Mouse (Mus musculus) adrenal gland, postnatal 14 days (tissue): Measurements from ENCODE around the gene Fgd3. TPM values are rescaled to one million over a fixed set of nuclear protein-coding genes. Genes with fewer than 3 reads are reported as not detected.
A peak's percentile ranks its signal among the peaks of the same experiment; 100 is the strongest.

Source experiments
- DNase-seq: peaks from one replicate; pipeline ENCODE4 v3.0.0; 2021; ENCODE audit warnings: mixed read lengths
- long read RNA-seq, 2 experiments: library from polyadenylated mRNA; stranded (forward); transcript quantifications; one replicate each; pipeline ENCODE4 v2.0.0; 2021
- total RNA-seq: library from RNA; stranded (reverse); gene quantifications from 2 replicates; pipeline ENCODE4 v1.2.3, GENCODE M21; 2021

Fgd3 gene
- total RNA-seq: 2.7 and 7.7 TPM in 2 replicates
- long read RNA-seq, experiment 1, partial matches to known transcripts: 0 of 1 reads
- long read RNA-seq, experiment 1, other reads (novel, unspliced or antisense): 0 of 1 reads
- long read RNA-seq, experiment 2, partial matches to known transcripts: 2 of 2 reads
- long read RNA-seq, experiment 2, other reads (novel, unspliced or antisense): 0 of 2 reads

GRCm38 (mm10) chr13:49320040-49320439, at the start of gene Fgd3:
TSS of gene Fgd3 (minus strand) at chr13:49320311.
- DNase-seq: peak; percentile 82

- no peak for DNase-seq
Measured at GRCm38 (mm10) chr13:49369404-49369803, 49.3 kb upstream of the Fgd3 start.

- DNase-seq: peak; percentile 50
Measured at GRCm38 (mm10) chr13:49367657-49368440, 47.7 kb upstream of the Fgd3 start.

GRCm38 (mm10) chr13:49364716-49365115, 44.6 kb upstream of the Fgd3 start:
- DNase-seq: peak; percentile 77

- peak; percentile 48 for DNase-seq
Measured at GRCm38 (mm10) chr13:49362804-49363203, 42.7 kb upstream of the Fgd3 start.

- no peak for DNase-seq
Measured at GRCm38 (mm10) chr13:49362364-49362763, 42.3 kb upstream of the Fgd3 start.

- DNase-seq: no peak
Measured at GRCm38 (mm10) chr13:49360906-49361406, 40.8 kb upstream of the Fgd3 start.

GRCm38 (mm10) chr13:49358184-49358583, 38.1 kb upstream of the Fgd3 start:
- DNase-seq: no peak

GRCm38 (mm10) chr13:49357367-49358026, 37.4 kb upstream of the Fgd3 start:
- DNase-seq: no peak

- no peak for DNase-seq
Measured at GRCm38 (mm10) chr13:49356090-49356489, 36.0 kb upstream of the Fgd3 start.

GRCm38 (mm10) chr13:49355461-49356061, 35.5 kb upstream of the Fgd3 start:
- no peak for DNase-seq

- no peak for DNase-seq
Measured at GRCm38 (mm10) chr13:49353991-49354507, 33.9 kb upstream of the Fgd3 start.

- no peak for DNase-seq
Measured at GRCm38 (mm10) chr13:49353422-49353821, 33.3 kb upstream of the Fgd3 start.

- DNase-seq: peak; percentile 55
Measured at GRCm38 (mm10) chr13:49352581-49353159, 32.6 kb upstream of the Fgd3 start.

- DNase-seq: no peak
Measured at GRCm38 (mm10) chr13:49349836-49350505, 29.9 kb upstream of the Fgd3 start.

- no peak for DNase-seq
Measured at GRCm38 (mm10) chr13:49349335-49349734, 29.2 kb upstream of the Fgd3 start.

- no peak for DNase-seq
Measured at GRCm38 (mm10) chr13:49348522-49348921, 28.4 kb upstream of the Fgd3 start.

GRCm38 (mm10) chr13:49345476-49345875, 25.4 kb upstream of the Fgd3 start:
- peak; percentile 81 for DNase-seq

GRCm38 (mm10) chr13:49344567-49344966, 24.5 kb upstream of the Fgd3 start:
- no peak for DNase-seq

GRCm38 (mm10) chr13:49342723-49343100, 22.6 kb upstream of the Fgd3 start:
- no peak for DNase-seq
